7 mouse cellular contexts compared by ENCODE assay signal in the genomic region with DNA sequence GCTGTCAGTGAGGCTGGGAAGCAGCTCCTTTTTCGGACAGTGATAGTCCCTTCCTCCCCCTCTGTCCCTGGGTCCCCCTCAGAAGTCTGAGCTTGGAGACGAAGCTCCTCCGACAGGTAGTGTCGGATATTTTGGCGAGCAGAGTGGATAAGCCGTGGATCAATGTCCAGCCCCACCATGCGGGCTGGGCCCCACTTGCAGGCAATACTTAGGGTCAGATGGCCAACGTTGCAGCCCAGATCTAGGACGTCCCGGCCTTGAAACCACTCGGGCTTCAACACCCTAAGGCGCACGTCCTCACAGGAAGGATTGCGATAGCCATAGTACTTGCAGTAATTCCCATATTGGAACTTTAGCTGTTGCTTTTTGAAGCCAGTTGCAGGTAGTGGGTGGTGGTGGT. TPM values are rescaled to one million over a fixed set of nuclear protein-coding genes. Genes with fewer than 3 reads are reported as not detected.
DNase-seq lines count a peak whose midpoint lies in the region; ATAC-seq and TF ChIP-seq lines count a peak whose summit lies in the region.

No protein-coding gene starts in this region.

- no peak for DNase-seq in lung, embryonic 14.5 days
- no peak for DNase-seq in lung, postnatal 25 days (ENCODE audit: low spot score)
- no peak for DNase-seq in embryonic facial prominence, embryonic 11.5 days (ENCODE audit: low spot score)
- no peak for DNase-seq in intestine, embryonic 14.5 days (ENCODE audit: low spot score)
- no peak for DNase-seq in right cerebral cortex, postnatal 25 days
- no peak for DNase-seq in embryo, embryonic 9.5 days (ENCODE audit: extremely low spot score)

- 66% methylated on average over 14 of the region's 14 CpGs for WGBS in lung, embryonic 14.5 days
- WGBS in embryonic facial prominence, embryonic 11.5 days: 89% methylated on average over 14 of the region's 14 CpGs
- WGBS in intestine, embryonic 14.5 days: 78% methylated on average over 14 of the region's 14 CpGs

- TF ChIP-seq CTCF in lung, embryonic 14.5 days (IDR thresholded peaks at IDR 0.05; ENCODE audit: low read depth): no peak

- peak overlapping the region; percentile 85 for H3K4me3 ChIP-seq in lung, embryonic 14.5 days (ENCODE audit: low read depth, low read length)
- H3K4me3 ChIP-seq in embryonic facial prominence, embryonic 11.5 days (ENCODE audit: low read depth, low read length): peak overlapping the region; percentile 83
- peak overlapping the region; percentile 71 for H3K4me3 ChIP-seq in intestine, embryonic 14.5 days (ENCODE audit: low read depth, low read length)
- peak overlapping the region; percentile 79 for H3K4me3 ChIP-seq in myocyte

- peak overlapping the region; percentile 97 for H3K4me2 ChIP-seq in lung, embryonic 14.5 days
- H3K4me2 ChIP-seq in embryonic facial prominence, embryonic 11.5 days (ENCODE audit: low read depth, low read length): peak overlapping the region; percentile 60
- H3K4me2 ChIP-seq in intestine, embryonic 14.5 days (ENCODE audit: low read length): peak overlapping the region; percentile 88
- H3K4me2 ChIP-seq in myocyte (ENCODE audit: low read depth): peak overlapping the region; percentile 89

- peak overlapping the region; percentile 95 for H3K9ac ChIP-seq in lung, embryonic 14.5 days
- peak overlapping the region; percentile 19; the same call in 1 of the 2 replicates for H3K9ac ChIP-seq in embryonic facial prominence, embryonic 11.5 days (replicated peaks; ENCODE audit: low read length)
- H3K9ac ChIP-seq in intestine, embryonic 14.5 days (ENCODE audit: low read length): peak overlapping the region; percentile 92

- no peak for TF ChIP-seq POLR2A in myocyte (IDR thresholded peaks at IDR 0.05; ENCODE audit: insufficient read length, low read depth)

- no peak for ATAC-seq in lung, embryonic 14.5 days (ENCODE audit: insufficient read depth)
- no peak for ATAC-seq in embryonic facial prominence, embryonic 11.5 days (replicated peaks; ENCODE audit: insufficient number of reproducible peaks, low FRiP score, low TSS enrichment, low read depth)
- no peak for ATAC-seq in intestine, embryonic 14.5 days (replicated peaks; ENCODE audit: low FRiP score, low TSS enrichment, low read depth)

- peaks cover 24% of the 10 kb centered on the region for H3K79me2 ChIP-seq in myocyte (ENCODE audit: control insufficient read depth, insufficient read depth)

- no peaks in the 10 kb centered on the region for H3K27me3 ChIP-seq in lung, embryonic 14.5 days (ENCODE audit: insufficient read depth, low read length)
- H3K27me3 ChIP-seq in embryonic facial prominence, embryonic 11.5 days (ENCODE audit: control insufficient read depth, insufficient read depth, low read length): no peaks in the 10 kb centered on the region
- no peaks in the 10 kb centered on the region for H3K27me3 ChIP-seq in intestine, embryonic 14.5 days (replicated peaks; ENCODE audit: control insufficient read depth, insufficient read depth, low read length)
- no peaks in the 10 kb centered on the region for H3K27me3 ChIP-seq in myocyte (ENCODE audit: control insufficient read depth, insufficient read depth, insufficient read length)

- no peak overlapping the region for H3K27ac ChIP-seq in lung, embryonic 14.5 days (ENCODE audit: low read depth)
- no peak overlapping the region for H3K27ac ChIP-seq in embryonic facial prominence, embryonic 11.5 days (replicated peaks; ENCODE audit: low read depth, low read length)
- no peak overlapping the region for H3K27ac ChIP-seq in intestine, embryonic 14.5 days (ENCODE audit: low read depth)

- H3K36me3 ChIP-seq in lung, embryonic 14.5 days (ENCODE audit: insufficient read depth): peaks cover 50% of the 10 kb centered on the region
- H3K36me3 ChIP-seq in embryonic facial prominence, embryonic 11.5 days (replicated peaks; ENCODE audit: control insufficient read depth, insufficient read depth, low read depth, low read length): no peaks in the 10 kb centered on the region; the same call in none of the 2 replicates
- H3K36me3 ChIP-seq in intestine, embryonic 14.5 days (ENCODE audit: control insufficient read depth, insufficient read depth, low read length): peaks cover 45% of the 10 kb centered on the region
- H3K36me3 ChIP-seq in myocyte (ENCODE audit: control insufficient read depth, insufficient read depth): peaks cover 22% of the 10 kb centered on the region

- peaks cover 22% of the 10 kb centered on the region for H3K4me1 ChIP-seq in lung, embryonic 14.5 days (ENCODE audit: insufficient read depth)
- peaks cover 8% of the 10 kb centered on the region for H3K4me1 ChIP-seq in embryonic facial prominence, embryonic 11.5 days (ENCODE audit: control insufficient read depth, insufficient read depth, low read length)
- peaks cover 46% of the 10 kb centered on the region for H3K4me1 ChIP-seq in intestine, embryonic 14.5 days (replicated peaks; ENCODE audit: control insufficient read depth, insufficient read depth, low read length)

- peak overlapping the region; percentile 99 for H3ac ChIP-seq in myocyte (ENCODE audit: control insufficient read depth, insufficient read length)

- no peaks in the 10 kb centered on the region for H3K9me3 ChIP-seq in lung, embryonic 14.5 days (ENCODE audit: low read depth, low read length)
- H3K9me3 ChIP-seq in embryonic facial prominence, embryonic 11.5 days (replicated peaks; ENCODE audit: control insufficient read depth, low read length): no peaks in the 10 kb centered on the region
- no peaks in the 10 kb centered on the region for H3K9me3 ChIP-seq in intestine, embryonic 14.5 days (ENCODE audit: control insufficient read depth, low read length)

TF ChIP-seq in myocyte, 11 proteins besides CTCF, POLR2A, EP300 and RAD21:
- no peak for TF ChIP-seq POLR2AphosphoS2 (IDR thresholded peaks at IDR 0.05; ENCODE audit: insufficient read length, low read depth)
- no peak for TF ChIP-seq CEBPB (IDR thresholded peaks at IDR 0.05; ENCODE audit: insufficient read depth, poor library complexity, severe bottlenecking)
- TF ChIP-seq E2F4 (IDR thresholded peaks at IDR 0.05; ENCODE audit: insufficient read depth): no peak
- TF ChIP-seq USF1 (IDR thresholded peaks at IDR 0.05; ENCODE audit: low read depth): no peak
- TF ChIP-seq TCF3 (IDR thresholded peaks at IDR 0.05; ENCODE audit: insufficient read length, low read depth): no peak
- TF ChIP-seq MYOG (IDR thresholded peaks at IDR 0.05; ENCODE audit: control insufficient read depth in 1 of 3, insufficient read depth in 1 of 3, insufficient read length in 2 of 3, low read depth in 2 of 3): no peak
- TF ChIP-seq SRF (IDR thresholded peaks at IDR 0.05; ENCODE audit: control insufficient read depth, insufficient read length, low read depth): no peak
- no peak for TF ChIP-seq MAX (IDR thresholded peaks at IDR 0.05; ENCODE audit: low read depth)
- TF ChIP-seq MYOD1 (IDR thresholded peaks at IDR 0.05; ENCODE audit: control insufficient read depth in 1 of 3, insufficient read length in 2 of 3, low read depth in 2 of 3): no peak
- TF ChIP-seq REST (IDR thresholded peaks at IDR 0.05; ENCODE audit: insufficient read depth, insufficient read length): no peak
- TF ChIP-seq TCF12 (IDR thresholded peaks at IDR 0.05; ENCODE audit: insufficient read depth, poor library complexity, severe bottlenecking): no peak
TF ChIP-seq in myocyte: peak in this region for 0.

RNA-seq across cellular contexts. Expression of a gene that starts 2.9 kb away (rescaled TPM):
- polyA plus RNA-seq in lung, embryonic 14.5 days (2014; fragmentation: Nextera tagmentation; extraction: Ambion mirVana): 13.1 and 14.5 TPM in 2 replicates
- 11.5 and 12.5 TPM in 2 replicates for polyA plus RNA-seq in embryonic facial prominence, embryonic 11.5 days (2014; fragmentation: Nextera tagmentation; extraction: Ambion mirVana)
- 12.1 and 15.4 TPM in 2 replicates for polyA plus RNA-seq in intestine, embryonic 14.5 days (2014; fragmentation: Nextera tagmentation; extraction: Ambion mirVana)
- polyA plus RNA-seq in myocyte (2012; fragmentation: generic; extraction: Trizol): 34.4 TPM

RNA-seq across cellular contexts. Expression of a gene that starts 3.1 kb away (rescaled TPM):
- 25.9 and 26.1 TPM in 2 replicates for polyA plus RNA-seq in lung, embryonic 14.5 days (2014; fragmentation: Nextera tagmentation; extraction: Ambion mirVana)
- polyA plus RNA-seq in embryonic facial prominence, embryonic 11.5 days (2014; fragmentation: Nextera tagmentation; extraction: Ambion mirVana): 22.0 and 23.1 TPM in 2 replicates
- polyA plus RNA-seq in intestine, embryonic 14.5 days (2014; fragmentation: Nextera tagmentation; extraction: Ambion mirVana): 14.4 and 17.9 TPM in 2 replicates
- 2.2 TPM for polyA plus RNA-seq in myocyte (2012; fragmentation: generic; extraction: Trizol)

RNA-seq across cellular contexts. Expression of a gene that starts 5.9 kb away (rescaled TPM):
- 33.7 and 40.9 TPM in 2 replicates for polyA plus RNA-seq in lung, embryonic 14.5 days (2014; fragmentation: Nextera tagmentation; extraction: Ambion mirVana)
- 57.6 and 65.1 TPM in 2 replicates for polyA plus RNA-seq in embryonic facial prominence, embryonic 11.5 days (2014; fragmentation: Nextera tagmentation; extraction: Ambion mirVana)
- polyA plus RNA-seq in intestine, embryonic 14.5 days (2014; fragmentation: Nextera tagmentation; extraction: Ambion mirVana): 25.5 and 35.4 TPM in 2 replicates
- 40.4 TPM for polyA plus RNA-seq in myocyte (2012; fragmentation: generic; extraction: Trizol)

RNA-seq across cellular contexts. Expression of a gene that starts 39.0 kb away (rescaled TPM):
- polyA plus RNA-seq in lung, embryonic 14.5 days (2014; fragmentation: Nextera tagmentation; extraction: Ambion mirVana): 127 TPM in 2 replicates
- polyA plus RNA-seq in embryonic facial prominence, embryonic 11.5 days (2014; fragmentation: Nextera tagmentation; extraction: Ambion mirVana): 76.1 and 78.8 TPM in 2 replicates
- 121 and 125 TPM in 2 replicates for polyA plus RNA-seq in intestine, embryonic 14.5 days (2014; fragmentation: Nextera tagmentation; extraction: Ambion mirVana)
- 48.1 TPM for polyA plus RNA-seq in myocyte (2012; fragmentation: generic; extraction: Trizol)

RNA-seq across cellular contexts. Expression of a gene that starts 43.1 kb away (rescaled TPM):
- 0.91 and 0.93 TPM in 2 replicates for polyA plus RNA-seq in lung, embryonic 14.5 days (2014; fragmentation: Nextera tagmentation; extraction: Ambion mirVana)
- 1.6 and 2.5 TPM in 2 replicates for polyA plus RNA-seq in embryonic facial prominence, embryonic 11.5 days (2014; fragmentation: Nextera tagmentation; extraction: Ambion mirVana)
- polyA plus RNA-seq in intestine, embryonic 14.5 days (2014; fragmentation: Nextera tagmentation; extraction: Ambion mirVana): 1.5 and 1.9 TPM in 2 replicates
- 2.7 TPM for polyA plus RNA-seq in myocyte (2012; fragmentation: generic; extraction: Trizol)

Comparison
In these comparisons a context has a peak if more than half of its experiments do, and no peak if none do; other contexts are left out.
1. H3K9ac ChIP-seq: peak in every context shown above with its lines; median percentile 95 in lung, embryonic 14.5 days; 92 in intestine, embryonic 14.5 days; 19 in embryonic facial prominence, embryonic 11.5 days.